Mouse (Mus musculus) heart, embryonic 16.5 days (tissue): ENCODE measurements around the gene Zfp983. TPM values are rescaled to one million over a fixed set of nuclear protein-coding genes. Genes with fewer than 3 reads are reported as not detected.
"Not testable (repeated sequence)": the region's sequence is repeated elsewhere in the genome, so short reads cannot be mapped to it uniquely, and the experiment has no call there.

ENCODE experiments used
- ATAC-seq: fragments of 200-750 bp; cut with Nextera tagmentation; replicated peaks from 2 replicates; pipeline ENCODE4 v1.8.0; 2017; ENCODE audit warnings: moderate number of reproducible peaks; ENCODE audit not compliant: insufficient read depth, low FRiP score; ENCODE audit errors: extremely low read depth
- H3K27ac ChIP-seq: fragments of 300-500 bp; sonication (generic); 2 replicates; pipeline ENCODE4 v1.5.1; 2014; ENCODE audit warnings: mild to moderate bottlenecking, low read length, control low read depth, moderate library complexity
- H3K27me3 ChIP-seq: fragments of 300-500 bp; sonication (generic); 2 replicates; pipeline ENCODE4 v1.6.1; 2014; ENCODE audit warnings: low read length, mixed read lengths; ENCODE audit not compliant: control insufficient read depth, insufficient read depth
- H3K36me3 ChIP-seq: fragments of 300-500 bp; sonication (generic); 2 replicates; pipeline ENCODE4 v1.6.1; 2014; ENCODE audit not compliant: control insufficient read depth, insufficient read depth
- H3K4me1 ChIP-seq: fragments of 300-500 bp; sonication (generic); 2 replicates; pipeline ENCODE4 v1.6.1; 2014; ENCODE audit warnings: low read length, mixed read lengths; ENCODE audit not compliant: control insufficient read depth, insufficient read depth
- H3K4me2 ChIP-seq: fragments of 300-500 bp; sonication (generic); 2 replicates; pipeline ENCODE4 v1.6.1; 2014; ENCODE audit warnings: low read depth, mild to moderate bottlenecking, control low read depth, low read length
- H3K4me3 ChIP-seq: fragments of 300-500 bp; sonication (generic); 2 replicates; pipeline ENCODE4 v1.5.1; 2014; ENCODE audit warnings: mild to moderate bottlenecking, control low read depth, low read length
- H3K9ac ChIP-seq: fragments of 300-500 bp; sonication (generic); 2 replicates; pipeline ENCODE4 v1.6.1; 2014; ENCODE audit warnings: low read length, control low read depth
- H3K9me3 ChIP-seq: fragments of 300-500 bp; sonication (generic); replicated peaks from 2 replicates; pipeline ENCODE4 v1.6.1; 2016; ENCODE audit warnings: low read length; ENCODE audit not compliant: control insufficient read depth
- WGBS: fragments of 180-500 bp; shearing (Covaris S2); extraction: QIAGEN DNeasy Blood & Tissue Kit; methylation state at CpG from one replicate; pipeline ENCODE4 v1.1.7; 2014; 5-methylcytosine and 5-hydroxymethylcytosine counted together
- polyA plus RNA-seq: library from polyadenylated mRNA; unstranded; fragments of >200 nt; fragmentation: Nextera tagmentation; extraction: Ambion mirVana; gene quantifications from 2 replicates; pipeline ENCODE4 v1.2.1, GENCODE M21; 2015

Zfp983 gene
- 2.9 and 3.3 TPM in 2 replicates for polyA plus RNA-seq

- peak within 1 kb of the TSS; percentile 61 for H3K4me3 ChIP-seq
- not testable (repeated sequence) for H3K36me3 ChIP-seq, H3K9me3 ChIP-seq, H3K27me3 ChIP-seq, H3K4me1 ChIP-seq
- WGBS = 0% methylated on average over 17 of the region's 17 CpGs
- H3K27ac ChIP-seq = peak within 1 kb of the TSS; percentile 78
- ATAC-seq = peak; percentile 99
- peak within 1 kb of the TSS; percentile 62 for H3K9ac ChIP-seq
- H3K4me2 ChIP-seq = peak within 1 kb of the TSS; percentile 57
Measured at GRCm38 (mm10) chr17:21650364-21650907, at the start of gene Zfp983. TSS of gene Zfp983 (plus strand) at chr17:21650624.

- no peak for ATAC-seq
- no peaks in the 10 kb centered on the region for H3K27me3 ChIP-seq
- H3K4me2 ChIP-seq = no peak overlapping the region
- 70% methylated on average over 3 of the region's 3 CpGs for WGBS
- no peaks in the 10 kb centered on the region for H3K4me1 ChIP-seq
- no peak overlapping the region for H3K27ac ChIP-seq
- no peak overlapping the region for H3K9ac ChIP-seq
- H3K9me3 ChIP-seq = no peaks in the 10 kb centered on the region; the same call in 1 of the 2 replicates
- no peaks in the 10 kb centered on the region for H3K36me3 ChIP-seq
- H3K4me3 ChIP-seq = no peak overlapping the region
Measured at GRCm38 (mm10) chr17:21616356-21616755, 34.1 kb upstream of the Zfp983 start.

DNA sequence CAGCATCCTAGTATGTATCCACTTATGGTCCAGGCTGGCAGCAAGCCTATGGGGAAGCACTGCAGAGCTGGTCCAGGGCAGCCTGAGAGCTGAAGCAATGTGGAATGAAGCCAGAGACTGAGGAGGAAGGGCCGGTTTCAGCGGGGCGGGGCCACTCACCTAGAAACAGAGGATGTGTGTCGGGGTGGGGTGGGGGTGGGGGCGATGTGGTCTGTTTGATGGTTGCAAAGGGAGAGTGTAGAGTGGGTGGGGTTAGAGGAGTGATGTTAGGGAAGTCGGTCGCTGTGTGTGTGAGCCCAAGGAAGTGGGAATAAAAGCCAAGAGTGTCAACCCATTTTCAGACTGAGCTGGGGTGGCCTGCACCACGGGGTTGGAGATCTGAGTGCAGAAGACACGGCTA is 33.1 kb upstream of the Zfp983 start:
- no peaks in the 10 kb centered on the region; the same call in 1 of the 2 replicates for H3K9me3 ChIP-seq
- H3K27ac ChIP-seq = no peak overlapping the region
- no peak overlapping the region for H3K4me3 ChIP-seq
- no peaks in the 10 kb centered on the region for H3K4me1 ChIP-seq
- WGBS = 4% methylated on average over 9 of the region's 9 CpGs
- no peak overlapping the region for H3K9ac ChIP-seq
- no peaks in the 10 kb centered on the region for H3K36me3 ChIP-seq
- H3K27me3 ChIP-seq = no peaks in the 10 kb centered on the region
- H3K4me2 ChIP-seq = peak overlapping the region; percentile 41
- peak; percentile 45 for ATAC-seq

GRCm38 (mm10) chr17:21623647-21624046 is 26.8 kb upstream of the Zfp983 start:
- no peaks in the 10 kb centered on the region for H3K36me3 ChIP-seq
- H3K4me1 ChIP-seq = no peaks in the 10 kb centered on the region
- no peak overlapping the region for H3K4me3 ChIP-seq
- H3K27me3 ChIP-seq = no peaks in the 10 kb centered on the region
- no peak overlapping the region for H3K9ac ChIP-seq
- no peak overlapping the region for H3K27ac ChIP-seq
- no peak overlapping the region for H3K4me2 ChIP-seq
- WGBS = no CpG with 5 or more reads among the region's 3 CpGs
- no peak for ATAC-seq
- H3K9me3 ChIP-seq = no peaks in the 10 kb centered on the region

GRCm38 (mm10) chr17:21635758-21636157 is 14.7 kb upstream of the Zfp983 start:
- ATAC-seq = not testable (repeated sequence)
- WGBS = 49% methylated on average over 4 of the region's 4 CpGs

DNA sequence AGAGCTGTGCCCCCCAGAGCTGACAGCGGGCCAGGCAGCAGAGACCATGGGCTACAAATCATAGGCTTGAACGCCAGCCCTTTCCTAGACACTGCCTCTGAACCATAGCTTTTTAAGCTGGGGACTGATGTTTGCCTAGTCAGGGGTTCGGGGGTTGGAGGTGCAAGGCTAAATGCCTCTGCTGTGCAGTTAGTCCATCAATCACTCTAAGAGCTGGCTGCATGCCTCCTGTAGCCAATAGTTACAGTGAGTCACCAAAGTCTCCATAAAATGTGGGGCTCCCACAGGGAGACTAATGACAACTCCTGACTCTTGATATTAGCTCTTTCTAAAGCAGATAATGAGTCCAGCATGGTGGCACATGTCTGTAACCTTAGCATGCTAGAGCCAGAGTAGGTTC is 1.6 kb upstream of the Zfp983 start:
- Histone ChIP-seq H3K4me3 (no peak overlapping the region), H3K9ac (no peak overlapping the region), H3K27ac (no peak overlapping the region), H3K27me3 (no peaks in the 10 kb centered on the region; the same call in 1 of the 2 replicates), H3K36me3 (no peaks in the 10 kb centered on the region), H3K4me1 (0 out of 2 replicates have a peak, but pooled peaks cover 2% of the 10 kb centered on the region), H3K4me2 (no peak overlapping the region), H3K9me3 (no peaks in the 10 kb centered on the region)
- ATAC-seq = no peak
- WGBS = 61% methylated on average over 3 of the region's 3 CpGs

More at GRCm38 (mm10) chr17:21635758-21636157, 14.7 kb upstream of the Zfp983 start:
- H3K4me2 ChIP-seq, H3K36me3 ChIP-seq, H3K9me3 ChIP-seq, H3K4me1 ChIP-seq, H3K4me3 ChIP-seq, H3K27ac ChIP-seq, H3K27me3 ChIP-seq, H3K9ac ChIP-seq: not testable (repeated sequence)

DNA sequence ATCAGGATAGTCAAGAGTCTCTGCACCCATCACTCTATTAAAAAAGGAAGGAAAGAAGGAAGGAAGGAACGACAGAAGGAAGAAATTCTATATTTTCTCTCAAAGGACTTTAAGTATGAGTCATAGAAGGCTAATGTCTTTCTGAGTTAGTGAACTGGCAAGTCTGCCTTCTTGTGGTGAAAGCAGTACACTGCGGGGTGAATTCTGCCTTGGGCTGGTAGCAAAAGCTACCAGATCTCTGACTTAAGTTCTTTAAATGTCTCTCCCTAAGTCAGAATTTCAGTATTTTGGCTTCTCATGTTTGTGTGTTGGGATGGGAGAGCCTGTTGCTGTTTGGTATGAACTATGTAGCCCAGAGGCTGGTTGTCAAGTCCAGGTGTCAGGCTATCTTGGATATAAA is 488 bp upstream of the Zfp983 start:
- 19% methylated on average over 2 of the region's 2 CpGs for WGBS
- ATAC-seq = 0 out of 2 replicates have a peak, but pooled peaks have one; percentile 12
- Histone ChIP-seq H3K4me3 (peak overlapping the region; percentile 61), H3K9me3 (no peaks in the 10 kb centered on the region), H3K27ac (peak overlapping the region; percentile 78), H3K4me1 (0 out of 2 replicates have a peak, but pooled peaks cover 2% of the 10 kb centered on the region), H3K36me3 (no peaks in the 10 kb centered on the region), H3K4me2 (peak overlapping the region; percentile 57), H3K27me3 (no peaks in the 10 kb centered on the region; the same call in 1 of the 2 replicates), H3K9ac (peak overlapping the region; percentile 57)

DNA sequence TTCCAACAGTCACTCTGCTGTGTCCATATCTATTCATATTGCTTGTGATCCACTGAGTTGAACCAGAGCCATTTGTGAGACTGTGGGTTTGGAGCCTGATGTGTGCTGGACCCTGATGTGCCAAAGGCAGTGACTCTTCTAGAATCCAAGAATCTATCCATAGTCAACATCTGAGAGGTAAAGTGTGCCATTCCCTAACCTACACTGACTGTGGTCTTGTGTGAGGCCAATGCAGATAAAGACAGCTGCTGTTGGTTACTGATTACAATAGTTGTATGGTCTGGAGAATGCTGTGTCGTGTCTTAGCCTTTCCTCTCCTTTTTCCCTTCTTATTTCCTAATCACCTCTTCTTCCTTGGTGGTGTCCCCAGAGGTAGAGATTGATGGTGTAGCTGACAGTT is 28.4 kb downstream of the Zfp983 start:
- H3K4me1 ChIP-seq, H3K9me3 ChIP-seq, ATAC-seq, H3K27me3 ChIP-seq, H3K9ac ChIP-seq, H3K27ac ChIP-seq, H3K4me3 ChIP-seq, H3K4me2 ChIP-seq, H3K36me3 ChIP-seq: not testable (repeated sequence)
- 21% methylated on average over 1 of the region's 1 CpGs for WGBS

GRCm38 (mm10) chr17:21679273-21680018 is 29.0 kb downstream of the Zfp983 start:
- H3K4me1 ChIP-seq = peaks cover 3% of the 10 kb centered on the region; the same call in 1 of the 2 replicates
- no peaks in the 10 kb centered on the region for H3K9me3 ChIP-seq
- no peaks in the 10 kb centered on the region for H3K36me3 ChIP-seq
- peak overlapping the region; percentile 66 for H3K4me2 ChIP-seq
- peak overlapping the region; percentile 58 for H3K9ac ChIP-seq
- WGBS = 5% methylated on average over 9 of the region's 9 CpGs
- H3K27ac ChIP-seq = peak overlapping the region; percentile 75
- ATAC-seq = peak; percentile 100
- no peaks in the 10 kb centered on the region for H3K27me3 ChIP-seq
- H3K4me3 ChIP-seq = peak overlapping the region; percentile 62
